Mouse (Mus musculus) kidney, embryonic 14.5 days (tissue): ENCODE results near the gene Ruvbl2. TPM values are rescaled to one million over a fixed set of nuclear protein-coding genes. Genes with fewer than 3 reads are reported as not detected.

Experiments used
- ATAC-seq: fragments of 200-750 bp; cut with Nextera tagmentation; 2 replicates; pipeline ENCODE4 v1.8.0; 2017; ENCODE audit warnings: moderate number of reproducible peaks, mild to moderate bottlenecking, moderate TSS enrichment, moderate library complexity; ENCODE audit not compliant: low FRiP score, low TSS enrichment
- H3K27ac ChIP-seq: fragments of 300-500 bp; sonication (generic); 2 replicates; pipeline ENCODE4 v1.5.1; 2014; ENCODE audit warnings: low read depth, mild to moderate bottlenecking, low read length, moderate library complexity, mixed read lengths
- H3K27me3 ChIP-seq: fragments of 300-500 bp; sonication (generic); 2 replicates; pipeline ENCODE4 v1.6.1; 2014; ENCODE audit warnings: mild to moderate bottlenecking, low read length; ENCODE audit not compliant: control insufficient read depth, insufficient read depth
- H3K36me3 ChIP-seq: fragments of 300-500 bp; sonication (generic); 2 replicates; pipeline ENCODE4 v1.6.1; 2014; ENCODE audit warnings: low read length, mixed read lengths; ENCODE audit not compliant: control insufficient read depth, insufficient read depth
- H3K4me1 ChIP-seq: fragments of 300-500 bp; sonication (generic); 2 replicates; pipeline ENCODE4 v1.6.1; 2014; ENCODE audit warnings: low read length, mixed read lengths; ENCODE audit not compliant: control insufficient read depth, insufficient read depth
- H3K4me2 ChIP-seq: fragments of 300-500 bp; sonication (generic); replicated peaks from 2 replicates; pipeline ENCODE4 v1.6.1; 2014; ENCODE audit warnings: low read depth, mild to moderate bottlenecking, low read length
- H3K4me3 ChIP-seq: fragments of 300-500 bp; sonication (generic); 2 replicates; pipeline ENCODE4 v1.5.1; 2014; ENCODE audit warnings: mild to moderate bottlenecking, low read length
- H3K9ac ChIP-seq: fragments of 300-500 bp; sonication (generic); 2 replicates; pipeline ENCODE4 v1.6.1; 2014; ENCODE audit warnings: low read depth, mild to moderate bottlenecking, low read length, moderate library complexity
- H3K9me3 ChIP-seq: fragments of 300-500 bp; sonication (generic); 2 replicates; pipeline ENCODE4 v1.6.1; 2016; ENCODE audit warnings: low read length; ENCODE audit not compliant: control insufficient read depth
- WGBS: fragments of 180-500 bp; shearing (Covaris S2); extraction: QIAGEN DNeasy Blood & Tissue Kit; methylation state at CpG from one replicate; pipeline ENCODE4 v1.1.7; 2014; 5-methylcytosine and 5-hydroxymethylcytosine counted together
- polyA plus RNA-seq: library from polyadenylated mRNA; unstranded; fragments of >200 nt; fragmentation: Nextera tagmentation; extraction: Ambion mirVana; gene quantifications from 2 replicates; pipeline ENCODE4 v1.2.1, GENCODE M21; 2014

The Ruvbl2 gene
- polyA plus RNA-seq, 1 experiment from 2014 or later, result 158 TPM

DNA sequence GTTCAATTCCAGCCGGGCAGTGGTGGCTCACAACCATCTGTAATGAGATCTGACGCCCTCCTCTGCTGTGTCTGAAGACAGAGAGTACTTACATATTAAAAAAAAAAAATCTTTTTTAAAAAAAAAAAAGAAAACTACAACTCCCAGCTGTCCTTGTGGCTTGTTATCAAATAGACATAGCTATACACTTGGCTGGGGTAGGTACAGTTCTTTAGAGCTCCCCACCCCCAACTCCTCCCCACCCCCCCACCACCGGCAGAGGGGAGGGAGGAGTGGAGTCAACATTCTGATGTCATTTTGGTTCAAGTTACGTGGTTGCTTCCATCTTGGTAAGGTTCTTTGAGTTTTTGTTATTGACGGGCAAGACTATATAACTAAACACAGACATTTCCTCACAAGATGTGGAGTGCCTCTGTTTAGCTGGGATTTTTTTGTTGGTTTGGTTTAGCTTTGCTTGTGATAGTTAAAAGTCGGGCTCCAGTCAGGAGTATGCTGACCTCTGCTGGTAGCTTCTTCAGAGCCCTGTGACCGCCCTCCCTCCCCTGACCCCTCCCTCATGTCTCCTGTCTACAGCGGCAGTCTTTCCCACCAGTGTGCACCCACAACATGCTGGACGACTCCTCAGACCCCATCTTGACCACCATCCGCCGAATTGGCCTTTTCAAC lies 9.6 kb upstream of the Ruvbl2 start:
- Histone ChIP-seq H3K27me3 (no peaks in the 10 kb centered on the region), H3K9me3 (no peaks in the 10 kb centered on the region), H3K4me2 (no peak overlapping the region), H3K4me1 (0 out of 2 replicates have a peak, but pooled peaks cover 3% of the 10 kb centered on the region), H3K9ac (no peak overlapping the region), H3K27ac (no peak overlapping the region), H3K4me3 (no peak overlapping the region), H3K36me3 (peaks cover 53% of the 10 kb centered on the region)
- ATAC-seq, result no peak
- 34% methylated on average over 11 of the region's 11 CpGs for WGBS

DNA sequence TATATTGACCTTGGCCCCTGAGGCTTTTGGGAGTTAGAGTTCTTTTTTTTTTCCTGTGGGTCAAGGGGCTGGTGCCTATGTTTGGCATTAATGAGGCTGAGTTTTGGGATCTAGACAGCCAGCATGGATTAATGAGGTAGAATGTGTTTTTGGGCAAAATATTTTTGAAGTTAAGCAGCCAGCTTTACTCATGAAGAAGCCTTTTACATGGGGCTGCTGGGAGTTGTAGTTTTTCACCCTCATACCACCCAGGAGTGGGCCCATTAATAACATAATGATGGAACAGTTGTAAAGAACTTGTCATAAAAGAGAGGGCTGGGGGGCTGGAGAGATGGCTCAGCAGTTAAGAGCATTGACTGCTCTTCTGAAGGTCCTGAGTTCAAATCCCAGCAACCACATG lies 8.7 kb upstream of the Ruvbl2 start:
- no peak for ATAC-seq
- Histone ChIP-seq H3K36me3 (peaks cover 49% of the 10 kb centered on the region), H3K4me2 (no peak overlapping the region), H3K4me1 (0 out of 2 replicates have a peak, but pooled peaks cover 3% of the 10 kb centered on the region), H3K27me3 (no peaks in the 10 kb centered on the region), H3K9me3 (no peaks in the 10 kb centered on the region), H3K4me3 (no peak overlapping the region), H3K27ac (no peak overlapping the region), H3K9ac (no peak overlapping the region)

DNA sequence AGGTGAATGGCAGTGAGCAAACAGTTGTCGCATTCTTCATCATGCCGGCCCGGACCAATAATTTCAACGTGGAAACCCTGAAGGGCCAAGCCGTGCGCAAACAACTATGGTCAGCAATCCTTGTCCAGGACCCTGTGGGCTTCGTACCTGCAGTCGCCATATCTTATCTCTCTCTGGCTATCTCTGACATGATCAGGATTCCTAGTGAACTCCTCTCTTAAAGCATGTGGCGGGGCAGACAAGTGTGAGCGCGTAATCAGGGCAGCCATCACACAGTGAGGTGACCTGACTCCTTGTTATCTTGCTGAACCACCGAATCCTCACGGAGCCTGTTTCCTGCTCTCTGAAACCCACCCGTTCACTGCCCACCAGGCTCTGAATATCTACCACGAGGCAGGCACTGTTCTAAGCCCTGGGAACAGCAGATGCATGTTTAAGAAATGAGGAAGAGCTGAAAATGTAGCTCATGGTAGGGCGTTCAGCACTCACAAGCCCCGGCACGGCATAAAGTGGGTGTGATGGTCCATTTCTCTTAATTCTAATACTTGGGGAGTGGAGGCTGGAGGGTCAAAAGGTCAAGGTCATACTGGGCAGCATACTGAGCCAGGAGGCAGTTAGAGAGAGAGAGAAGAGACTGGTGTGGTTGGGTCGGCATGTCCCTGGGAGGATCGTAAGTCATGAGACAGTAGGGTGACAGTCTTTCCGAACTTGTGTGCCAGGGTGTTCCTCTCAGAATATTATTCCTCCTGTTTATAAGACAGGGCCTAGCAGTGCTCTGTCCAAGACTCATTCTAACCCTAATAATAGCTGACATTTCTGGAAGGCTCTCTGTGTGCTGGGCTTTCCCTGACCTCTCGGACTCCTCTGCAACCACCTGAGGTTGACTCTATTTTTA lies 5.9 kb upstream of the Ruvbl2 start:
- Histone ChIP-seq H3K27me3 (no peaks in the 10 kb centered on the region), H3K9me3 (no peaks in the 10 kb centered on the region), H3K4me3 (no peak overlapping the region), H3K36me3 (peaks cover 53% of the 10 kb centered on the region), H3K9ac (no peak overlapping the region), H3K4me1 (0 out of 2 replicates have a peak, but pooled peaks cover 3% of the 10 kb centered on the region), H3K4me2 (no peak overlapping the region), H3K27ac (no peak overlapping the region)
- ATAC-seq, result no peak
- 86% methylated on average over 22 of the region's 22 CpGs for WGBS

DNA sequence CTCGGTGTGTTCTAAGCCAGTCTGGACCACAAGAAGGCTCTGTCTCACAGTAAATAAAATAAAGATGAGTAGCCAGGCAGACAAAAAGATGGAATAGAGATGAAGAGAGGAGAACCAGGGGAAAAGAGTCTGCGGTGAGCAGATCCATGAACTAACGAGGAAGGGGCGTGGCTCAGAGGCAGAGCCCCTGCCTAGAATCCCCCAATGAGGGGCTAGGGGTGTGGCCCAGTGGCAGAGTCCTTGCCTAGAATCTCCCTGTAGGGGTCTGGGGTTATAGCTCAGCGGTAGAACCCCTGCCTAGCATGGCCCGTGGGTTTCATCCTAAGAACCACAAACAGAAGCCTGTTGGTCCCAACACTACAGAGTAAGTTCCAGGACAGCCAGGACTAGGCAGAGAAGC lies 850 bp downstream of the Ruvbl2 start:
- H3K4me1 ChIP-seq, result peaks cover 35% of the 10 kb centered on the region
- ATAC-seq, result no peak
- H3K4me2 ChIP-seq, result no peak overlapping the region
- H3K9ac ChIP-seq, result no peak overlapping the region
- no peak overlapping the region for H3K4me3 ChIP-seq
- H3K9me3 ChIP-seq, result no peaks in the 10 kb centered on the region
- H3K27me3 ChIP-seq, result no peaks in the 10 kb centered on the region
- H3K36me3 ChIP-seq, result peaks cover 17% of the 10 kb centered on the region
- no peak overlapping the region for H3K27ac ChIP-seq
- 32% methylated on average over 6 of the region's 6 CpGs for WGBS

DNA sequence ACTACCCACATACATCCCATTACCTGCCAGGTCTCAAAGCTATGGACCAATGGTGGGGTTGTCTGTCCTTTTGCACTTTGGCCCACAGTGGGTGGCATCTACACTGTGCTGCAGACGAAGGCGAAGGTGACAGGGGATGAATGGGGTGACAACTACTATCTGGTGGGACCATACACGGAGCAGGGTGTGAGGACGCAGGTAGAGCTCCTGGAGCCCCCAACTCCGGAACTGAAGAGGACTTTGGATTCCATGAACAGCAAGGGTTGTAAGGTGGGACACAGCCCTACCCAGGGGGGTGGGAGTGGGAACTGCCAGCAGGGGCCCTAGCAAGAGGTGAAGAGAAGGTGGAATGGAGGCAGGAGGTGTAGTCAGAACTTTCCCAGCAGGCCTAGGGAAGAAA lies 1.5 kb downstream of the Ruvbl2 start:
- 95% methylated on average over 5 of the region's 5 CpGs for WGBS
- Histone ChIP-seq H3K27ac (no peak overlapping the region), H3K9ac (no peak overlapping the region), H3K4me1 (peaks cover 35% of the 10 kb centered on the region), H3K4me3 (no peak overlapping the region), H3K9me3 (no peaks in the 10 kb centered on the region), H3K4me2 (no peak overlapping the region), H3K27me3 (no peaks in the 10 kb centered on the region), H3K36me3 (peaks cover 20% of the 10 kb centered on the region)
- ATAC-seq, result no peak

DNA sequence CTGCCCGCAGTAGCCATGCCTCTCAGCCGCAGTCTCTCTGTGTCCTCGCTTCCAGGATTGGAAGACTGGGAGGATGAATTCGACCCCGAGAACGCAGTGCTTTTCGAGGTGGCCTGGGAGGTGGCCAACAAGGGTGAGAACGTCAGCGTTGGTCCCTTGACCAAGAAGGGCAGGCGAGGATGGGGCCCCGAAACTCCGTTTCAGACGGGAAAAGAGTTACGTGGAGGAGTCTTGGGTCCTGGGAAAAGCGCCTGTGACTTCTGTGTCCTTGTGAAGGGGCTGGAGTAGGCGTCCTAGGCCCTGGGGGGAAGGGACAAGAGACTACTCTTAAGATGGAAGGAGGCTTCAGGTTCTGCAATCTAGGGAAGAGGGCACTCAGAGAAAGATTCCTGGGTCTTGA lies 2.9 kb downstream of the Ruvbl2 start:
- Histone ChIP-seq H3K4me3 (peak overlapping the region; percentile 94), H3K4me2 (peak overlapping the region; percentile 65), H3K9ac (peak overlapping the region; percentile 75), H3K36me3 (peaks cover 26% of the 10 kb centered on the region), H3K9me3 (no peaks in the 10 kb centered on the region), H3K4me1 (peaks cover 35% of the 10 kb centered on the region), H3K27me3 (no peaks in the 10 kb centered on the region), H3K27ac (peak overlapping the region; percentile 48; the same call in 1 of the 2 replicates)
- WGBS, result under 1% methylated on average over 16 of the region's 16 CpGs
- ATAC-seq, result peak; percentile 0; the same call in 1 of the 2 replicates

DNA sequence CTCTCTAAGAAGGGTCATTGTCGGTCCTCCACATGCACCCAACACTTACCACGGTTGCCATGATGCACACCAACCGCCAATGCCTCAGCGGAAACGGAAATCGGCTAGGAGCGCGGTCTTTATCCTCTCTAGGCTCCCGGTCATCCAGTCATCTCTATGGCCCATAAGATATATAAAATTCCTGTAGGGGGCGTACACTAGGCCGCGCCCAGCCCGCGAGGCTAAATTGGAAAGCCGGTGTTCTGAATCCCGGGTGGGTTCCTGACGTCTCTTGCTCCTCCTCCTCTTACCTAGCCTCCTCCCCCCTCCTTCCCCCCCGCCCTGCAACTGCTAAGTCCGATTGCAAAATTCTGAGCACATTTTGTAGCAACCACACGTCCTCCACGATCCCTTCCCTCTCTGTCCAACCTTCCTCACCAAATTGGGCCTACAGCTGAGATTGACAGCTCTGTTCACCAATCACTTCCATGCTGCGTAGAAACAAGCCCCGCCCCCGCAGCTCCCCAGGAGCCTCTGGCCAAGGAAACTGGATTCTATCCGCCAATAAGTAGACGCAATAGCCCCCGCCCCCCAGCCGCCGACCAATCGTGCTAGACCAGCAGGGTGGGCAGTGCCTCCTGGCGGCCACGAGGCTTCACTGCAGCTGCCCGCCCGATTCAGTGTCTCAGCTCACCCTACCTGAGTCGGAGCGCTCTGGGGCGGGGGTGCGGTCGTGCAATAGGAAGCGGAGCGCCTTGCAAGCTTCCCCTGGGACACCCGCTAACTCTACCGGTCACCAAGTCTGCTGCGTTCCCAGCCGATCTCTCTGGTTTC lies 3.5 kb downstream of the Ruvbl2 start, which contains the start of gene Gys1:
Gys1 (plus strand) TSS at position 642 of the 813 bp plus-strand sequence.
- peak; percentile 97 for ATAC-seq
- Histone ChIP-seq H3K27ac (peak within 1 kb of the TSS; percentile 86), H3K27me3 (no peaks in the 10 kb centered on the region), H3K9me3 (no peaks in the 10 kb centered on the region), H3K4me3 (peak within 1 kb of the TSS; percentile 94), H3K36me3 (peaks cover 28% of the 10 kb centered on the region), H3K9ac (peak within 1 kb of the TSS; percentile 82), H3K4me1 (peaks cover 35% of the 10 kb centered on the region), H3K4me2 (peak within 1 kb of the TSS; percentile 97)
- WGBS, result under 1% methylated on average over 45 of the region's 45 CpGs

DNA sequence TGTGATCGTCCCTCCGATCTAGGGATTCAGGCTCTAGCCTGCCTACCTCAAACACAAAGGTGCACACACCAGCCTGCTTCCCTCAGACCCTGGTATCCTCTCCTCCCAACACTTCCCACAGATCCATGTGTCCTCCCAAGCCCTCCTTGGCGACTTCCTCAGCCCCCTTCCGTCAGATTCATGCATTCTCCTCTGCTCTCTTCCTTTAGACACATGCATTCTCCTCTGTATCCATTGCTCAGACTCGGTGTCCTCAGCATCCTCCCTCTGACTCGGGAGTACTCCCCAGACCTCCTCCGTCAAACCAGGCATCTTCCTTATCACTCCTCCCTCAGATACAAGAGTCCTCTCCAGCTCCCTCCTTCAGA lies 4.1 kb downstream of the Ruvbl2 start:
- no peaks in the 10 kb centered on the region for H3K27me3 ChIP-seq
- peak overlapping the region; percentile 82 for H3K9ac ChIP-seq
- WGBS, result 1% methylated on average over 7 of the region's 7 CpGs
- H3K36me3 ChIP-seq, result peaks cover 34% of the 10 kb centered on the region
- H3K4me3 ChIP-seq, result peak overlapping the region; percentile 94
- no peak for ATAC-seq
- peaks cover 35% of the 10 kb centered on the region for H3K4me1 ChIP-seq
- no peaks in the 10 kb centered on the region for H3K9me3 ChIP-seq
- peak overlapping the region; percentile 97 for H3K4me2 ChIP-seq
- peak overlapping the region; percentile 86; the same call in 1 of the 2 replicates for H3K27ac ChIP-seq
